Mouse (Mus musculus): ENCODE data around the gene Mbd4. TPM values are rescaled to one million over a fixed set of nuclear protein-coding genes. Genes with fewer than 3 reads are reported as not detected.

The Mbd4 gene
- polyA plus RNA-seq, 3 experiments from 2014 or later = 8.6 to 12.8 (median 8.9) TPM

DNA sequence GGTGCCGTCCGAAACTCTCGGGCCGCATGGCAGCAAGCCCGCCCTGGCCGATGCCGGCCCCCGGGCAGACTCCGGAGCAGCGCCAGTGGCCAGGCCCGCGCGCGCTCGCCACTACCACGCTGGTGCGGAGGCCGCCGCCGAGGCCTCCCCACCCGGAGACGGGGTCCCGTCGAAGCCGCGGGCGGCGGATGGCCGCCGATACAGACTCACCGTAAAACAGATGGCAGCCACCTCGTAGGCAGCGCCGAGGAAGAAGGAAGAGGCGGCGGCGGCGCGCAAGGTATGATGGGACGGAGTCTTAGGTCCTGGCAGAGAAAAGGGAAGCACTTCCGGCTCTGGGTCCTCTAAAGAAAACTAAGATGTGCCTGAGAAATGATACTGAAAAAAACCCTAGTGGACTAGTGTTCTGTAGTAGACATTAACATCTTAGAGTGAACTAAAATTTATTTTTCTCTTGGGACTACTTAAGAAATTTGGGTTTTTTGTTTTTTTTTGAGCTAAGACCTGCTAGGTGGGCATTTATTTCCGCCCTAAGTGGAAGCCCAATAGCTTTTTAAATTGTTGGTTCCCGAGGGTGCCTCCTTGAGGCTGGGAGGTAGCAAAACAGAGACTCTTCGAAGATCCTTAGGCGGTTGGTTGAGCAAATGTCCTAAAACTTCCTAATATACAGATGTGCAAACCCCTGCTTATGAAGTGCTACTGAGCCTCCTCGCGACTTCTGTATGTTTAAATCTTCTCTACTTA lies 44.5 kb downstream of the Mbd4 start, which contains the start of gene Rpl32:
TSS of gene Rpl32 (minus strand) at position 260 of the 744 bp plus-strand sequence.
- ATAC-seq = peak; percentile 92

DNA sequence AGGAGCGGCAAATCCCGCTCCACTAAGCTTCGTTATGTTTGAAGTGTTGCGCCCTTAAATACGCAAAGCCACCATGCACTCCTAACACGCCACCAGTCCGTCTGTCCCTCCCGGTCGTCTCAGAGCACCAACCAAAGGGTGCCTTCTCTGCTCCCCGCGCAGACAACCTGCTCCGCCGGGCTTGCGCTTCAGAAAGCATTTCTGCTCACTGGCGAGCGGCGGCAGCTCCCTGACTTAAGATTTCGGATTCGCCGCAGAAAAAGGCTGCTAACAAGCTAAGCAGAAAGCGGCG lies 45.0 kb downstream of the Mbd4 start:
- ATAC-seq = peak; percentile 13

DNA sequence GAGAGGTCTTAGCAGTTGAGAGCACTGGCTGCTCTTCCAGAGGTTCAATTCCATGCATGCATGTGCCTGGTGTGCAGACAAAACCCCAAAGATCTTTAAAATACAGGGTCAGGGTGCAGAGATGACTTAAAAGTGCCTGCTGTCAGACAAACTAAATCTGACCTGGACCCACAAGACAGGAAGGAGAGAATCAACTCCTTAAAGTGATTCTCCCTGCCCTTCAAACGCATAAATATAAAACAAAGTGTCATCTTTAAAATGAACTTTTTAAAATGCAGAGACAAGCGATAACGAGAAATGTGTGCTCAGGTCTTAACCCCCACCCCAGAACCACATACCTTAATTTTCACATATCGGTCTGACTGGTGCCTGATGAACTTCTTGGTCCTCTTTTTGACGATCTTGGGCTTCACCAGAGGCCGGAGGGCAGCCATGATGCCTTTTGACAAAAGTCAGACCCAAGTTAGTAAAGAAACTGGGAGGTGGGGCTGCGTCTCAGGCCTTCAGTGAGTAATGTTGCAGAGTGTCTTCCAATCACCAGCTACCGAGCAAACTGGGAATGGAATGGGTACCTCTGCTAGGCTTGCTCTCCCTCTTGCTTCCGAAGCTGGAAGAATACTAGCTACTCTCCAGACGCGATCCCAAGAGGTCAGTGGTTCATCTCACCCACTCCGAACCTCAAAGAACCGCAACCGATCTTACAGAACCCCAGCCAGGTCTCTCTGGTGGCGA lies 45.5 kb downstream of the Mbd4 start:
- ATAC-seq = no peak

DNA sequence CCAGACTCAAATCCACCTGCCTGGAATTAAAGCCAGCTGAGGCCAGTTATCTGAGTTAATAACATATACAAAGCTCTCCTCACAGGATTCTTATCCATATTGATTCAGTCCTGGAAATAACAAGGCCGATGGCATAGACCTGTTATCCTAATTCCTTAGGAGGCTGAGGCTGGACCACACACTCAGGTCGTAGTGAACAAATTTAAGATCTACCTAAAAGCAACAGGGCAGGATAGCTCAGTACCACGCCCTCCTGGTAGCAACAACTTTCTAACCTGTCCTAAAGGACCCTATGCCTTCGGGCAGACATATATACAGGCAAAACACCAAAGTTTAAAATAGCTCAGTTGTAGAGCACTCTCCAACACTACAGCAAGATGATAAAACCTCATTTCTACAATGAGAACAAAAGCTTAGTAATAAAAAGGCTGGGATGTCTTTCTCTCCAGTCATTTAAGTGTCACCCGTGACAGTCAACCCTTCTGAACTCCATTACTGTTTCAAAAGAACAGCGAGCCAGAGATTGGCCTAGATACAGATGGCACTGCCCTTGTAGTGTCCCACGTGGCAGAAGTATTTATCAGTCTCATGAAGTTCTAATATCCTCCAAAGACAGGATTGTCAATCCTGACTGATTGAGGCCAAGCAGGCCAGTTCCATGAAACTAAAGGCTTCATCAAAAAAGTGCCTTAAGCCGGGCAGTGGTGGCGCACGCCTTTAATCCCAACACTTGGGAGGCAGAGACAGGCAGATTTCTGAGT lies 48.6 kb downstream of the Mbd4 start:
- ATAC-seq = no peak

DNA sequence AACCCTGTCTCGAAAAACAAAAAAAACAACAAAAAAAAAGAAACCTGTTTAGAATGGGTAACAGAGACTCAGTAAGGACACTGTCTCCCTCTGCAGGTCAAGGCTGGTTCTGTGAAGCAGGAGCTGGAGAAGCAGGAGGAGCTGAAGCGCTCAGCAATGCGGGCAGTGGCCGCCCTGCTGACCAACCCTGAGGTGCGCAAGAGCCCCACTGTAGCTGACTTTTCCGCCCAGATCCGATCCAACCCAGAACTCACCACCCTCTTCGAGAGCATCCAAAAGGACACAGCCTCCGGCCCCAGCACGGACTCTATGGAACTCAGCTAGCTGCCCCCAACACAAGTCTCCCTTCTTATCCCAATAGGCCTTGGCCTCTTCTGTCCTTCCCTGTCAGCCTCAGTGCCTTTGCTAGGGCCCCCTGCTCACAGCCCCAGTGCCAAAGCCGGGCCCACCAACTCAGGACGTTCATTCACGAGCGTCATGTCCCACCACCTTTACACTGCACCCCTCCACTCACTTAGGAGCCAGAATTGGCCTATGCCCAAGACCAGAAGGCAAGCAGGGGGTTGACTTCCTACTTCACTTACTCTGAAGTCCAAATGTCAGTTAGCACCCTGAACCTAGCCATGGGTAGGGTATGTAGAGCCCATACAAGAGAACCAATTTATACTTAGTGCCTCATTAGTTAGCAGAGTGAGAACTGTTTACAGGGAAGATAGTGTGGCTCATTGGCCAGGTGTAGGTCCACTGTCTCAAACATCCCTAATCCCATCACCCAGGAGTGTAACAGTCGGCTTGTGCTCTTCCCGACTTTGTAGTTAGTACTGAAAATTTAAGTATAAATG lies 49.4 kb downstream of the Mbd4 start:
- peak; percentile 37 for ATAC-seq

DNA sequence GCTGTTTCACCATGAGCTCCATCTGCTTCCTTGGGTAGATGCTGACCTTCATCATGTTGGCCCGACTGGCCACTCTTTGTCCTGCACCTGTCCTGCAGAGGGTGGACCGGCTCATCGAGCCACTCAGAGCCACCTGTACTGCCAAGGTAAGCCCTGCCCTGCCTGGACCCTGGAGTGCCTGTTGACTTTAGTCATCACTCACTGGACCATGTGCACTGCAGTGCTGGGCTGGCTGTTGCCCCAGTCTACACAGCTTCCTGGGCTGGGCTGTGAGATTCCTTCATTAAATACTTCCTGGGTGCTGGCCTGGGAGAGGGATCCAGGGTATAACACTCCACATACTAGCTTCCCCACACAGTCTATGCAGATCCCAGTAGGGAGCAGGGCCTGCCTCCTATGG lies 51.4 kb downstream of the Mbd4 start:
- no peak for ATAC-seq

DNA sequence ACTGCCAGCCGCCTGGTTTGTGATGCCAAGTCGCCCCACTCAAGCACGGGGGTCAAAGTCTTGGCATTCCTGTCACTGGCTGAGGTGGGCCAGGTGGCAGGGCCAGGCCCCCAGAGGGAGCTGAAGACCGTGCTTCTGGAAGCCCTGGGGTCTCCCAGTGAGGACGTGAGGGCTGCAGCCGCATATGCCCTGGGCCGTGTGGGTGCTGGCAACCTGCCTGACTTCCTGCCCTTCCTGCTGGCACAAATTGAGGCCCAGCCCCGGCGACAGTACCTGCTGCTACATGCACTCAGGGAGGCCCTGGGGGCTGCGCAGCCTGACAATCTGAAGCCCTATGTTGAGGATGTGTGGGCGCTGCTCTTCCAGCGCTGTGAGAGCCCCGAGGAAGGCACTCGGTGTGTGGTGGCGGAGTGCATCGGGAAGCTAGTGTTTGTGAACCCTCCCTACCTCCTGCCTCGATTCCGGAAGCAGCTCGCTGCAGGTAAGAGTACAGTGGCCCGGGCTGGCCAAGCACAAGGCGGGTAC lies 60.4 kb downstream of the Mbd4 start:
- peak; percentile 53 for ATAC-seq

DNA sequence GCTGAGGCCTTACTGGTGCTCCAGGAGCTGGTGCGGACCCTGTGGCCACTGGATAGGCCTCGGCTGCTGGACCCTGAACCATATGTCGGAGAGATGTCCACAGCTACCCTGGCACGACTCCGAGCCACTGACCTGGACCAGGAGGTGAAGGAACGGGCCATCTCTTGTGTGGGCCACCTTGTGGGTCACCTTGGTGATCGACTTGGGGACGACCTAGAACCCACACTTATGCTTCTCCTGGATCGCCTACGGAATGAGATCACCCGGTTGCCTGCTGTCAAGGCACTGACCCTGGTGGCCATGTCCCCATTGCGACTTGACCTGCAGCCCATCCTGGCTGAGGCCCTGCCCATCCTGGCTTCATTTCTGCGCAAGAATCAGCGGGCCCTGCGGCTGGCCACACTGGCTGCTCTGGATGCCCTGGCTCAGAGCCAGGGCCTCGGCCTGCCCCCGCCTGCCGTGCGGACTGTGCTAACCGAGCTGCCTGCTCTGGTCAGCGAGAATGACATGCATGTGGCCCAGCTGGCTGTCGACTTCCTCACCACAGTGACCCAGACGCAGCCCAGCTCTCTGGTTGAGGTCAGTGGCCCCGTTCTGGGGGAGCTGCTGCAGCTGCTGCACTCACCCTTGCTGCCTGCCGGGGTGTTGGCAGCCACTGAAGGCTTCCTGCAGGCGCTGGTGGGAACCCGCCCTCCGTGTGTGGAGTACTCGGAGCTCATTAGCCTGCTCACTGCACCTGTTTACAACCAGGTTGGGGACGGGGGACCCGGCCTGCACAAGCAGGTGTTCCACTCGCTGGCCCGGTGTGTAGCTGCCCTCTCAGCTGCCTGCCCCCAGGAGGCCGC lies 61.1 kb downstream of the Mbd4 start:
- peak; percentile 19 for ATAC-seq

DNA sequence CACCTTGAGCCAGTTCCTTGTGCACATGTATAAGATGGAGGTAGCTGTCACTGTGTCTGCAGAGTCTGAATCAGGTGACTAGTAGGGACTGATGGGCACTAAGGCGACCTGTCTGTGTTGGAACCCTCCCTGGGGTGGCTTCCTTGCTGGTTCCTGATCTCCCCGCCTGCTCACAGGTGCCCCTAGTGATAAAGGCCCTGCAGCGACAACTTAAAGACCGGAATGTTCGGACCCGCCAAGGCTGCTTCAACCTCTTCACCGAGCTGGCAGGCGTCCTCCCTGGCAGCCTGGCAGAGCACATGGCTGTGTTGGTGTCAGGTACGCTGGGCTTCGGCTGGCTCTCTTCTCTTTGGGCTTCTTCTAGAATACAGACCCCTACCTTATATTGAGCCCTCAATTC lies 62.2 kb downstream of the Mbd4 start:
- ATAC-seq = no peak

Other genes starting within 250 kb of the Mbd4 start
- gene Raf1, start 176.7 kb downstream of the Mbd4 start, polyA plus RNA-seq (2017; shearing (Covaris generic)) = 10 to 100 TPM; 52.6 to 72.0 (median 66.5) TPM
- not detected for gene Tmem40, start 91.0 kb downstream of the Mbd4 start, polyA plus RNA-seq (2017; shearing (Covaris generic))
- 1 to 10 TPM; 2.3 to 4.8 (median 3.7) TPM for gene Cand2, start 78.8 kb downstream of the Mbd4 start, polyA plus RNA-seq (2017; shearing (Covaris generic))
- gene Rpl32, start 44.6 kb downstream of the Mbd4 start, polyA plus RNA-seq (2017; shearing (Covaris generic)) = 1,000 to 10,000 TPM; 4,797 to 7,885 (median 7,790) TPM
- gene Efcab12, start 15.0 kb downstream of the Mbd4 start, polyA plus RNA-seq (2017; shearing (Covaris generic)) = under 1 TPM in 2 of 3 experiments, not detected in 1; 0.31 to 0.47 TPM
- gene Ift122, start 99 bp upstream of the Mbd4 start, polyA plus RNA-seq (2017; shearing (Covaris generic)) = 1 to 10 TPM; 1.3 to 2.0 (median 1.6) TPM
- gene Rho, start 78.4 kb upstream of the Mbd4 start, polyA plus RNA-seq (2017; shearing (Covaris generic)) = under 1 TPM in 1 of 3 experiments, not detected in 2; 0.43 TPM
- not detected for gene H1foo, start 91.6 kb upstream of the Mbd4 start, polyA plus RNA-seq (2017; shearing (Covaris generic))
- 10 to 100 TPM in 1 of 3 experiments, 1 to 10 TPM in 2; 7.4 to 12.5 (median 8.0) TPM for gene Plxnd1, start 141.6 kb upstream of the Mbd4 start, polyA plus RNA-seq (2017; shearing (Covaris generic))

Measured in inflammation-experienced regulatory T-cells, adult 6 months (primary cell).